Mouse (Mus musculus) adrenal gland, postnatal 25 days (tissue): ENCODE measurements around the gene Plxnc1. TPM values are rescaled to one million over a fixed set of nuclear protein-coding genes. Genes with fewer than 3 reads are reported as not detected.

Experiments used
- DNase-seq: peaks from one replicate; pipeline ENCODE4 v3.0.0; 2021; ENCODE audit warnings: mixed read lengths
- long read RNA-seq: library from polyadenylated mRNA; stranded (forward); transcript quantifications from one replicate; pipeline ENCODE4 v2.0.0, GENCODE M21; 2021
- total RNA-seq: library from RNA; stranded (reverse); gene quantifications from 2 replicates; pipeline ENCODE4 v1.2.3, GENCODE M21; 2021

Gene Plxnc1
- 1.4 and 1.5 TPM in 2 replicates for total RNA-seq
- long read RNA-seq, full-length matches to known transcripts, result 1 of 5 reads
- long read RNA-seq, partial matches to known transcripts, result 3 of 5 reads
- long read RNA-seq, other reads (novel, unspliced or antisense), result 1 of 5 reads

- DNase-seq, result peak; percentile 61
Measured at GRCm38 (mm10) chr10:94944691-94945205, at the start of gene Plxnc1. TSS of gene Plxnc1 (minus strand) at chr10:94944835.

- peak; percentile 87 for DNase-seq
Measured at GRCm38 (mm10) chr10:94992127-94992526, 47.5 kb upstream of the Plxnc1 start.

- DNase-seq, result peak; percentile 63
Measured at GRCm38 (mm10) chr10:94991564-94992097, 47.0 kb upstream of the Plxnc1 start.

GRCm38 (mm10) chr10:94990768-94991563, 46.3 kb upstream of the Plxnc1 start:
- peak; percentile 41 for DNase-seq

GRCm38 (mm10) chr10:94989321-94989720, 44.7 kb upstream of the Plxnc1 start:
- no peak for DNase-seq

GRCm38 (mm10) chr10:94985103-94985502, 40.5 kb upstream of the Plxnc1 start:
- no peak for DNase-seq

GRCm38 (mm10) chr10:94982528-94982927, 37.9 kb upstream of the Plxnc1 start:
- DNase-seq, result no peak

GRCm38 (mm10) chr10:94981466-94982138, 37.0 kb upstream of the Plxnc1 start:
- DNase-seq, result no peak

GRCm38 (mm10) chr10:94978265-94978822, 33.7 kb upstream of the Plxnc1 start:
- DNase-seq, result no peak

- DNase-seq, result no peak
Measured at GRCm38 (mm10) chr10:94976329-94976728, 31.7 kb upstream of the Plxnc1 start.

GRCm38 (mm10) chr10:94975099-94975496, 30.5 kb upstream of the Plxnc1 start:
- DNase-seq, result no peak

- no peak for DNase-seq
Measured at GRCm38 (mm10) chr10:94974345-94975098, 29.9 kb upstream of the Plxnc1 start.

GRCm38 (mm10) chr10:94971625-94972161, 27.1 kb upstream of the Plxnc1 start:
- DNase-seq, result no peak

- DNase-seq, result no peak
Measured at GRCm38 (mm10) chr10:94970221-94970620, 25.6 kb upstream of the Plxnc1 start.

- DNase-seq, result no peak
Measured at GRCm38 (mm10) chr10:94967468-94967867, 22.8 kb upstream of the Plxnc1 start.

GRCm38 (mm10) chr10:94966789-94967188, 22.2 kb upstream of the Plxnc1 start:
- DNase-seq, result no peak

- DNase-seq, result no peak
Measured at GRCm38 (mm10) chr10:94965093-94965492, 20.5 kb upstream of the Plxnc1 start.

- no peak for DNase-seq
Measured at GRCm38 (mm10) chr10:94962005-94962404, 17.4 kb upstream of the Plxnc1 start.

GRCm38 (mm10) chr10:94961283-94961682, 16.6 kb upstream of the Plxnc1 start:
- no peak for DNase-seq

GRCm38 (mm10) chr10:94958311-94958710, 13.7 kb upstream of the Plxnc1 start:
- DNase-seq, result peak; percentile 43

GRCm38 (mm10) chr10:94957705-94958104, 13.1 kb upstream of the Plxnc1 start:
- no peak for DNase-seq
